Mouse (Mus musculus): Measurements from ENCODE around the gene Taf11. TPM values are rescaled to one million over a fixed set of nuclear protein-coding genes. Genes with fewer than 3 reads are reported as not detected.

Taf11 gene
- polyA plus RNA-seq, 1 experiment from 2014 or later: 55.5 TPM

- no peak for TF ChIP-seq CTCF (IDR thresholded peaks at IDR 0.05; ENCODE audit: low read depth)
- Histone ChIP-seq H3K36me3 (ENCODE audit: insufficient read depth, low read length) (no peaks in the 10 kb centered on the region), H3K4me2 (ENCODE audit: low read length) (no peak overlapping the region), H3K4me3 (replicated peaks; ENCODE audit: low read depth, low read length) (no peak overlapping the region), H3K9me3 (replicated peaks; ENCODE audit: low read length) (no peaks in the 10 kb centered on the region), H3K27ac (0 out of 2 replicates have a peak overlapping the region, but pooled peaks have one; percentile 2), H3K4me1 (replicated peaks; ENCODE audit: insufficient read depth, low read length) (peaks cover 8% of the 10 kb centered on the region; the same call in 1 of the 2 replicates), H3K9ac (ENCODE audit: low read depth, low read length) (no peak overlapping the region), H3K27me3 (ENCODE audit: insufficient read depth, low read length) (no peaks in the 10 kb centered on the region)
- 63% methylated on average over 7 of the region's 7 CpGs for WGBS
- no peak for ATAC-seq (replicated peaks; ENCODE audit: low FRiP score, low read depth)
- no peak for DNase-seq (ENCODE audit: low spot score)
Measured at GRCm38 (mm10) chr17:27925504-27925903, 15.9 kb upstream of the Taf11 start.

GRCm38 (mm10) chr17:27925054-27925453, 15.4 kb upstream of the Taf11 start:
- ATAC-seq (replicated peaks; ENCODE audit: low FRiP score, low read depth) (no peak), DNase-seq (ENCODE audit: low spot score) (no peak)
- Histone ChIP-seq H3K27me3 (ENCODE audit: insufficient read depth, low read length) (no peaks in the 10 kb centered on the region), H3K9me3 (replicated peaks; ENCODE audit: low read length) (no peaks in the 10 kb centered on the region), H3K4me2 (ENCODE audit: low read length) (no peak overlapping the region), H3K4me1 (replicated peaks; ENCODE audit: insufficient read depth, low read length) (peaks cover 12% of the 10 kb centered on the region; the same call in 1 of the 2 replicates), H3K9ac (ENCODE audit: low read depth, low read length) (no peak overlapping the region), H3K36me3 (ENCODE audit: insufficient read depth, low read length) (no peaks in the 10 kb centered on the region), H3K4me3 (replicated peaks; ENCODE audit: low read depth, low read length) (no peak overlapping the region), H3K27ac (0 out of 2 replicates have a peak overlapping the region, but pooled peaks have one; percentile 2)
- no peak for TF ChIP-seq CTCF (IDR thresholded peaks at IDR 0.05; ENCODE audit: low read depth)
- WGBS: 57% methylated on average over 4 of the region's 4 CpGs

GRCm38 (mm10) chr17:27922174-27922712, 12.6 kb upstream of the Taf11 start:
- H3K27ac ChIP-seq: no peak overlapping the region
- ATAC-seq (replicated peaks; ENCODE audit: low FRiP score, low read depth): no peak

GRCm38 (mm10) chr17:27920676-27921075, 11.0 kb upstream of the Taf11 start:
- peaks cover 13% of the 10 kb centered on the region; the same call in 1 of the 2 replicates for H3K4me1 ChIP-seq (replicated peaks; ENCODE audit: insufficient read depth, low read length)
- ATAC-seq (replicated peaks; ENCODE audit: low FRiP score, low read depth): no peak
- TF ChIP-seq CTCF (IDR thresholded peaks at IDR 0.05; ENCODE audit: low read depth): no peak

More at GRCm38 (mm10) chr17:27922174-27922712, 12.6 kb upstream of the Taf11 start:
- TF ChIP-seq CTCF (IDR thresholded peaks at IDR 0.05; ENCODE audit: low read depth): no peak
- H3K9me3 ChIP-seq (replicated peaks; ENCODE audit: low read length): no peaks in the 10 kb centered on the region
- no peak overlapping the region for H3K4me2 ChIP-seq (ENCODE audit: low read length)
- peaks cover 13% of the 10 kb centered on the region; the same call in 1 of the 2 replicates for H3K4me1 ChIP-seq (replicated peaks; ENCODE audit: insufficient read depth, low read length)
- no peak for DNase-seq (ENCODE audit: low spot score)
- H3K4me3 ChIP-seq (replicated peaks; ENCODE audit: low read depth, low read length): no peak overlapping the region
- H3K36me3 ChIP-seq (ENCODE audit: insufficient read depth, low read length): no peaks in the 10 kb centered on the region
- H3K9ac ChIP-seq (ENCODE audit: low read depth, low read length): no peak overlapping the region
- WGBS: 65% methylated on average over 11 of the region's 11 CpGs
- H3K27me3 ChIP-seq (ENCODE audit: insufficient read depth, low read length): no peaks in the 10 kb centered on the region

GRCm38 (mm10) chr17:27916366-27916765, 6.7 kb upstream of the Taf11 start:
- WGBS: 74% methylated on average over 4 of the region's 4 CpGs
- no peak overlapping the region for H3K4me2 ChIP-seq (ENCODE audit: low read length)
- peaks cover 8% of the 10 kb centered on the region for H3K36me3 ChIP-seq (ENCODE audit: insufficient read depth, low read length)
- peaks cover 9% of the 10 kb centered on the region; the same call in 1 of the 2 replicates for H3K4me1 ChIP-seq (replicated peaks; ENCODE audit: insufficient read depth, low read length)
- TF ChIP-seq CTCF (IDR thresholded peaks at IDR 0.05; ENCODE audit: low read depth): no peak
- H3K27ac ChIP-seq: no peak overlapping the region
- DNase-seq (ENCODE audit: low spot score) (peak; percentile 56), ATAC-seq (replicated peaks; ENCODE audit: low FRiP score, low read depth) (no peak)
- no peak overlapping the region for H3K4me3 ChIP-seq (replicated peaks; ENCODE audit: low read depth, low read length)
- H3K9me3 ChIP-seq (replicated peaks; ENCODE audit: low read length): no peaks in the 10 kb centered on the region
- H3K9ac ChIP-seq (ENCODE audit: low read depth, low read length): no peak overlapping the region
- no peaks in the 10 kb centered on the region for H3K27me3 ChIP-seq (ENCODE audit: insufficient read depth, low read length)

More at GRCm38 (mm10) chr17:27920676-27921075, 11.0 kb upstream of the Taf11 start:
- Histone ChIP-seq H3K36me3 (ENCODE audit: insufficient read depth, low read length) (no peaks in the 10 kb centered on the region), H3K4me3 (replicated peaks; ENCODE audit: low read depth, low read length) (no peak overlapping the region), H3K27me3 (ENCODE audit: insufficient read depth, low read length) (no peaks in the 10 kb centered on the region), H3K4me2 (ENCODE audit: low read length) (no peak overlapping the region), H3K9me3 (replicated peaks; ENCODE audit: low read length) (no peaks in the 10 kb centered on the region), H3K9ac (ENCODE audit: low read depth, low read length) (no peak overlapping the region), H3K27ac (peak overlapping the region; percentile 16; the same call in 1 of the 2 replicates)
- 66% methylated on average over 4 of the region's 4 CpGs for WGBS
- DNase-seq (ENCODE audit: low spot score): no peak

GRCm38 (mm10) chr17:27914742-27915141, 5.1 kb upstream of the Taf11 start:
- ATAC-seq (replicated peaks; ENCODE audit: low FRiP score, low read depth): no peak
- Histone ChIP-seq H3K27me3 (ENCODE audit: insufficient read depth, low read length) (no peaks in the 10 kb centered on the region), H3K4me2 (ENCODE audit: low read length) (no peak overlapping the region), H3K27ac (no peak overlapping the region), H3K4me1 (replicated peaks; ENCODE audit: insufficient read depth, low read length) (peaks cover 10% of the 10 kb centered on the region), H3K4me3 (replicated peaks; ENCODE audit: low read depth, low read length) (no peak overlapping the region), H3K36me3 (ENCODE audit: insufficient read depth, low read length) (peaks cover 8% of the 10 kb centered on the region), H3K9me3 (replicated peaks; ENCODE audit: low read length) (no peaks in the 10 kb centered on the region), H3K9ac (ENCODE audit: low read depth, low read length) (no peak overlapping the region)
- 55% methylated on average over 4 of the region's 4 CpGs for WGBS
- DNase-seq (ENCODE audit: low spot score): no peak
- TF ChIP-seq CTCF (IDR thresholded peaks at IDR 0.05; ENCODE audit: low read depth): no peak
